Mouse (Mus musculus): Measurements from ENCODE around the gene Diras2. TPM values are rescaled to one million over a fixed set of nuclear protein-coding genes. Genes with fewer than 3 reads are reported as not detected.

Gene Diras2
- total and polyA plus RNA-seq, 2 experiments from 2014 or later: 6.3 to 47.6 TPM

DNA sequence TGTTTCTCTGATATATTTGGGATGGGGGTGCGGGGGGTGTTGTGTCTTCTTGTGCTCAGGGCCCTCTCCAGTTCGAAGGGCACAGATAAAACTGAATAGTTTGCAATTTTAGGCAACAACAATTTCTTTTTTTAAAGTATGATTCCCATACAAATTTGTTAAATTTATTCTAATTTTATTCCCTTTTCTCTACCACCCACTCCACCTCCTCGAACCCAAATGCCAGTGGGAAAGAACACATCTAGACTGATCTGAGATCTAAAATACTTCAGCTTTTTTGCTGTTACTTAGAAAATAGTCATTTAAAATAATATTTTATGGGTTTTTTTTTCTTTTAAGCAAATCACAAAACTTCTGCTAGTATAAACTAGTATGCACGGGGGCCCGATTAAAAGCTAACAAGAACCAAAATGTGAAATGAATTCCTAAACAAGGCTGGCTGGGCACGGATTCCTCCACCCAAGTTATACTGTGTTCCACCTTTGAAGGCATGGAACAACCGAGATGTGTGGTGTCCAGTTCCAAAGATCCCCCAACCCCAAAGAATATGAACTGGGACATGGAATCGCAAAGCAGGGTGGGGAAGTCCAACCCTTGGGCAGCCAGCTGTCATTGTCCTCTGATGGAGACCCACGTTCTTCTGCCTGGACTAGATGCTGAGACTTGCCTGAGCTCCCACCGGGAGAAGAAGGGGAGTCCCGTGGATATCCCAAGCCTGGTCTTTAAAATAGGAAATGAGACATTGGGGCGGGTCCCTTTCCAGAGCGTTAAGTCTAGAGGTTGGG is 1.7 kb downstream of the Diras2 start:
- no peak for TF ChIP-seq CTCF (IDR thresholded peaks at IDR 0.05; ENCODE audit: low read depth)
- DNase-seq: no peak

GRCm38 (mm10) chr13:52528786-52529185 is 2.3 kb downstream of the Diras2 start:
- ATAC-seq (no peak), DNase-seq (peak; percentile 25)
- WGBS: 61% methylated on average over 9 of the region's 9 CpGs
- H3K27ac ChIP-seq (ENCODE audit: low read depth, low read length): peak overlapping the region; percentile 29; the same call in 1 of the 2 replicates
- H3K4me1 ChIP-seq (ENCODE audit: insufficient read depth): no peaks in the 10 kb centered on the region
- no peak for TF ChIP-seq CTCF (IDR thresholded peaks at IDR 0.05; ENCODE audit: low read depth)
- H3K36me3 ChIP-seq (ENCODE audit: insufficient read depth): no peaks in the 10 kb centered on the region
- peak overlapping the region; percentile 80 for H3K4me2 ChIP-seq (ENCODE audit: low read depth)
- H3K27me3 ChIP-seq (ENCODE audit: insufficient read depth, low read length): no peaks in the 10 kb centered on the region
- no peaks in the 10 kb centered on the region for H3K9me3 ChIP-seq (ENCODE audit: low read length)
- peak overlapping the region; percentile 37 for H3K9ac ChIP-seq
- peak overlapping the region; percentile 62 for H3K4me3 ChIP-seq (ENCODE audit: low read depth, low read length)

More for the DNA sequence above, 1.7 kb downstream of the Diras2 start:
- peak overlapping the region; percentile 62 for H3K4me3 ChIP-seq (ENCODE audit: low read depth, low read length)
- no peak for ATAC-seq
- no peaks in the 10 kb centered on the region for H3K9me3 ChIP-seq (ENCODE audit: low read length)
- H3K36me3 ChIP-seq (ENCODE audit: insufficient read depth): no peaks in the 10 kb centered on the region
- H3K4me1 ChIP-seq (ENCODE audit: insufficient read depth): no peaks in the 10 kb centered on the region
- peak overlapping the region; percentile 80 for H3K4me2 ChIP-seq (ENCODE audit: low read depth)
- WGBS: 56% methylated on average over 13 of the region's 13 CpGs
- H3K9ac ChIP-seq: peak overlapping the region; percentile 82
- no peaks in the 10 kb centered on the region for H3K27me3 ChIP-seq (ENCODE audit: insufficient read depth, low read length)
- peak overlapping the region; percentile 87; the same call in 1 of the 2 replicates for H3K27ac ChIP-seq (ENCODE audit: low read depth, low read length)

DNA sequence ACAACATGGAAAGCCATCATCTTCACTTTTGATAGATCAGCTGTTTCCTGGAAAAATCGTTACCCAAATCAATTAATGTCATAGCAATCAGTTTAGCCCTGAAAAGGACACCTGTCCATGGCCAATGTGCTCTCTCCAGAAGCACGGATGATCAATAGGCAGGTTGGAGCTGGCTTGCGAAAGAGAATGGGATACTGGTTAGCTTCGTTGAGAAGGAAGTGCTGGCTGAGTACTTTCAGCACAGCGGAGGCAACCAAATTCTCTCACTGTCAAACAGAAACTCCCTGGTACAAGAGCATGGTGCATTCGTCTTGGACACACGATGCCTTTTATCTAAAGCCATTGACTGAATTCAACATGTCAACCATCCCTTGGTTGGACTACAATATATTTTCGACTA is 2.8 kb downstream of the Diras2 start:
- H3K36me3 ChIP-seq (ENCODE audit: insufficient read depth): no peaks in the 10 kb centered on the region
- H3K9me3 ChIP-seq (ENCODE audit: low read length): no peaks in the 10 kb centered on the region
- H3K4me2 ChIP-seq (ENCODE audit: low read depth): peak overlapping the region; percentile 80
- H3K27me3 ChIP-seq (ENCODE audit: insufficient read depth, low read length): no peaks in the 10 kb centered on the region
- no peak for TF ChIP-seq CTCF (IDR thresholded peaks at IDR 0.05; ENCODE audit: low read depth)
- H3K27ac ChIP-seq (ENCODE audit: low read depth, low read length): no peak overlapping the region
- 78% methylated on average over 8 of the region's 8 CpGs for WGBS
- DNase-seq (no peak), ATAC-seq (no peak)
- peak overlapping the region; percentile 62 for H3K4me3 ChIP-seq (ENCODE audit: low read depth, low read length)
- H3K9ac ChIP-seq: peak overlapping the region; percentile 37; the same call in 1 of the 2 replicates
- H3K4me1 ChIP-seq (ENCODE audit: insufficient read depth): no peaks in the 10 kb centered on the region

- 77% methylated on average over 6 of the region's 6 CpGs for WGBS
- no peaks in the 10 kb centered on the region for H3K36me3 ChIP-seq (ENCODE audit: insufficient read depth)
- no peak overlapping the region for H3K4me3 ChIP-seq (ENCODE audit: low read depth, low read length)
- no peak overlapping the region for H3K4me2 ChIP-seq (ENCODE audit: low read depth)
- H3K27me3 ChIP-seq (ENCODE audit: insufficient read depth, low read length): no peaks in the 10 kb centered on the region
- no peak for DNase-seq
- no peak overlapping the region for H3K27ac ChIP-seq (ENCODE audit: low read depth, low read length)
- H3K9ac ChIP-seq: no peak overlapping the region
- no peaks in the 10 kb centered on the region for H3K4me1 ChIP-seq (ENCODE audit: insufficient read depth)
- no peak for ATAC-seq
- TF ChIP-seq CTCF (IDR thresholded peaks at IDR 0.05; ENCODE audit: low read depth): no peak
- H3K9me3 ChIP-seq (ENCODE audit: low read length): no peaks in the 10 kb centered on the region
These were observed 4.6 kb downstream of the Diras2 start for GRCm38 (mm10) chr13:52526249-52527035.

GRCm38 (mm10) chr13:52524313-52524712 is 6.8 kb downstream of the Diras2 start:
- no peaks in the 10 kb centered on the region for H3K4me1 ChIP-seq (ENCODE audit: insufficient read depth)

GRCm38 (mm10) chr13:52521176-52521575 is 9.9 kb downstream of the Diras2 start:
- no peak for TF ChIP-seq CTCF (IDR thresholded peaks at IDR 0.05; ENCODE audit: low read depth)
- WGBS: 50% methylated on average over 6 of the region's 6 CpGs
- Histone ChIP-seq H3K9ac (no peak overlapping the region), H3K27me3 (ENCODE audit: insufficient read depth, low read length) (no peaks in the 10 kb centered on the region), H3K4me2 (ENCODE audit: low read depth) (no peak overlapping the region), H3K4me1 (ENCODE audit: insufficient read depth) (no peaks in the 10 kb centered on the region), H3K9me3 (ENCODE audit: low read length) (no peaks in the 10 kb centered on the region), H3K36me3 (ENCODE audit: insufficient read depth) (no peaks in the 10 kb centered on the region), H3K4me3 (ENCODE audit: low read depth, low read length) (no peak overlapping the region), H3K27ac (ENCODE audit: low read depth, low read length) (no peak overlapping the region)
- ATAC-seq (no peak), DNase-seq (no peak)

More at GRCm38 (mm10) chr13:52524313-52524712, 6.8 kb downstream of the Diras2 start:
- Histone ChIP-seq H3K9me3 (ENCODE audit: low read length) (no peaks in the 10 kb centered on the region), H3K9ac (no peak overlapping the region), H3K27ac (ENCODE audit: low read depth, low read length) (no peak overlapping the region), H3K27me3 (ENCODE audit: insufficient read depth, low read length) (no peaks in the 10 kb centered on the region), H3K4me2 (ENCODE audit: low read depth) (no peak overlapping the region), H3K36me3 (ENCODE audit: insufficient read depth) (no peaks in the 10 kb centered on the region), H3K4me3 (ENCODE audit: low read depth, low read length) (no peak overlapping the region)
- DNase-seq (no peak), ATAC-seq (no peak)
- 86% methylated on average over 11 of the region's 11 CpGs for WGBS
- TF ChIP-seq CTCF (IDR thresholded peaks at IDR 0.05; ENCODE audit: low read depth): no peak

DNA sequence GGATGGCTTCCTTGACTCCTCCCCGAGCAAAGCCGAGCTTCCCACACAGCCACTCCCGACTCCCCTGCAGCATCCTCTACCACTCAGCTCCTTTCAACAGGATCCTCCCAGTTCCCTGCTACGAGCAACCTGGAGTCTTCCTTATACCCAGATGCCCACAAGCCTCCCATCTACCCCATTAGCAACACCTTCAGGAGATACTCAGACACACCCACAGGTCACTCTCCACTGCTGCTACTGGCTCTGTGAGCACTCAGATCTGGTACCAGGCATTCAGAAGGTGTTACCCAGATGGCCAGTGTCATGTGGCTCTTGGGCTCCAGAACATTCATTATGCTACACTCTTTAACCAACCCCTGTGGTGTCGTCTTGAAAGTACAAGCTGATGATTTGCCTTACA is 11.7 kb downstream of the Diras2 start:
- H3K36me3 ChIP-seq (ENCODE audit: insufficient read depth): no peaks in the 10 kb centered on the region
- DNase-seq (no peak), ATAC-seq (no peak)
- TF ChIP-seq CTCF (IDR thresholded peaks at IDR 0.05; ENCODE audit: low read depth): no peak
- H3K4me1 ChIP-seq (ENCODE audit: insufficient read depth): no peaks in the 10 kb centered on the region
- no peak overlapping the region for H3K27ac ChIP-seq (ENCODE audit: low read depth, low read length)
- H3K9ac ChIP-seq: no peak overlapping the region
- H3K9me3 ChIP-seq (ENCODE audit: low read length): no peaks in the 10 kb centered on the region
- H3K4me2 ChIP-seq (ENCODE audit: low read depth): no peak overlapping the region
- 87% methylated on average over 5 of the region's 5 CpGs for WGBS
- H3K27me3 ChIP-seq (ENCODE audit: insufficient read depth, low read length): no peaks in the 10 kb centered on the region
- no peak overlapping the region for H3K4me3 ChIP-seq (ENCODE audit: low read depth, low read length)

All from forebrain, postnatal 0 days (tissue).